Mouse (Mus musculus): ENCODE measurements around the gene Srsf2.

Srsf2 gene

GRCm38 (mm10) chr11:116852891-116853511 lies at the start of gene Srsf2:
TSS of gene Srsf2 (minus strand) at chr11:116853094.
- DNase-seq (ENCODE audit: low read depth, low spot score): peak; percentile 94

- DNase-seq (ENCODE audit: low read depth, low spot score): peak; percentile 79
Observed at GRCm38 (mm10) chr11:116902588-116902987, 49.7 kb upstream of the Srsf2 start.

GRCm38 (mm10) chr11:116899247-116899646 lies 46.4 kb upstream of the Srsf2 start:
- DNase-seq (ENCODE audit: low read depth, low spot score): no peak

GRCm38 (mm10) chr11:116895402-116895801 lies 42.5 kb upstream of the Srsf2 start:
- DNase-seq (ENCODE audit: low read depth, low spot score): peak; percentile 52

GRCm38 (mm10) chr11:116893532-116894442 lies 40.9 kb upstream of the Srsf2 start:
- peak; percentile 92 for DNase-seq (ENCODE audit: low read depth, low spot score)

GRCm38 (mm10) chr11:116887136-116887535 lies 34.2 kb upstream of the Srsf2 start:
- no peak for DNase-seq (ENCODE audit: low read depth, low spot score)

- DNase-seq (ENCODE audit: low read depth, low spot score): peak; percentile 94
Observed at GRCm38 (mm10) chr11:116885275-116886151, 32.6 kb upstream of the Srsf2 start.

- no peak for DNase-seq (ENCODE audit: low read depth, low spot score)
Observed at GRCm38 (mm10) chr11:116884061-116884460, 31.2 kb upstream of the Srsf2 start.

- DNase-seq (ENCODE audit: low read depth, low spot score): peak; percentile 69
Observed at GRCm38 (mm10) chr11:116882446-116882845, 29.6 kb upstream of the Srsf2 start.

GRCm38 (mm10) chr11:116881440-116881839 lies 28.5 kb upstream of the Srsf2 start:
- no peak for DNase-seq (ENCODE audit: low read depth, low spot score)

- peak; percentile 65 for DNase-seq (ENCODE audit: low read depth, low spot score)
Observed at GRCm38 (mm10) chr11:116880839-116881238, 27.9 kb upstream of the Srsf2 start.

GRCm38 (mm10) chr11:116878454-116878853 lies 25.6 kb upstream of the Srsf2 start:
- DNase-seq (ENCODE audit: low read depth, low spot score): no peak

- no peak for DNase-seq (ENCODE audit: low read depth, low spot score)
Observed at GRCm38 (mm10) chr11:116873987-116874386, 21.1 kb upstream of the Srsf2 start.

- no peak for DNase-seq (ENCODE audit: low read depth, low spot score)
Observed at GRCm38 (mm10) chr11:116871538-116871937, 18.6 kb upstream of the Srsf2 start.

GRCm38 (mm10) chr11:116869641-116870040 lies 16.7 kb upstream of the Srsf2 start:
- no peak for DNase-seq (ENCODE audit: low read depth, low spot score)

- no peak for DNase-seq (ENCODE audit: low read depth, low spot score)
Observed at GRCm38 (mm10) chr11:116869223-116869622, 16.3 kb upstream of the Srsf2 start.

- no peak for DNase-seq (ENCODE audit: low read depth, low spot score)
Observed at GRCm38 (mm10) chr11:116868129-116868528, 15.2 kb upstream of the Srsf2 start.

- peak; percentile 34 for DNase-seq (ENCODE audit: low read depth, low spot score)
Observed at GRCm38 (mm10) chr11:116865945-116866585, 13.2 kb upstream of the Srsf2 start.

GRCm38 (mm10) chr11:116864444-116864843 lies 11.6 kb upstream of the Srsf2 start:
- DNase-seq (ENCODE audit: low read depth, low spot score): no peak

GRCm38 (mm10) chr11:116857183-116857850 lies 4.4 kb upstream of the Srsf2 start:
- DNase-seq (ENCODE audit: low read depth, low spot score): no peak

GRCm38 (mm10) chr11:116854279-116854678 lies 1.4 kb upstream of the Srsf2 start:
- no peak for DNase-seq (ENCODE audit: low read depth, low spot score)
